Mouse (Mus musculus) hindbrain, embryonic 14.5 days (tissue): ENCODE data around the gene Alg14. TPM values are rescaled to one million over a fixed set of nuclear protein-coding genes. Genes with fewer than 3 reads are reported as not detected.

Experiments used
- ATAC-seq: fragments of 200-750 bp; cut with Nextera tagmentation; 2 replicates; pipeline ENCODE4 v1.8.0; 2017; ENCODE audit warnings: moderate number of reproducible peaks, mild to moderate bottlenecking, moderate TSS enrichment, moderate library complexity; ENCODE audit not compliant: low FRiP score
- DNase-seq: peaks from one replicate; pipeline ENCODE4 v3.0.0-alpha.2; 2015; ENCODE audit warnings: low spot score
- H3K27ac ChIP-seq: fragments of 300-500 bp; sonication (generic); 2 replicates; pipeline ENCODE4 v1.5.1; 2014; ENCODE audit warnings: mild to moderate bottlenecking, moderate library complexity
- H3K27me3 ChIP-seq: fragments of 300-500 bp; sonication (generic); 2 replicates; pipeline ENCODE4 v1.6.1; 2014; ENCODE audit warnings: mild to moderate bottlenecking, low read length, mixed read lengths; ENCODE audit not compliant: control insufficient read depth, insufficient read depth
- H3K36me3 ChIP-seq: fragments of 300-500 bp; sonication (generic); replicated peaks from 2 replicates; pipeline ENCODE4 v1.6.1; 2014; ENCODE audit not compliant: control insufficient read depth, insufficient read depth
- H3K4me1 ChIP-seq: fragments of 300-500 bp; sonication (generic); replicated peaks from 2 replicates; pipeline ENCODE4 v1.6.1; 2014; ENCODE audit warnings: antibody characterized with exemption, low read length, mixed read lengths; ENCODE audit not compliant: control insufficient read depth, insufficient read depth
- H3K4me2 ChIP-seq: fragments of 300-500 bp; sonication (generic); replicated peaks from 2 replicates; pipeline ENCODE4 v1.6.1; 2014; ENCODE audit warnings: mild to moderate bottlenecking, moderate library complexity
- H3K4me3 ChIP-seq: fragments of 300-500 bp; sonication (generic); replicated peaks from 2 replicates; pipeline ENCODE4 v1.5.1; 2014; ENCODE audit warnings: mild to moderate bottlenecking, low read length
- H3K9ac ChIP-seq: fragments of 300-500 bp; sonication (generic); 2 replicates; pipeline ENCODE4 v1.6.1; 2014
- H3K9me3 ChIP-seq: fragments of 300-500 bp; sonication (generic); 2 replicates; pipeline ENCODE4 v1.6.1; 2016; ENCODE audit warnings: low read length; ENCODE audit not compliant: control insufficient read depth
- WGBS: fragments of 180-500 bp; shearing (Covaris S2); extraction: QIAGEN DNeasy Blood & Tissue Kit; methylation state at CpG from one replicate; pipeline ENCODE4 v1.1.7; 2014; 5-methylcytosine and 5-hydroxymethylcytosine counted together
- polyA plus RNA-seq: library from polyadenylated mRNA; unstranded; fragments of >200 nt; fragmentation: Nextera tagmentation; extraction: Ambion mirVana; gene quantifications from 2 replicates; pipeline ENCODE4 v1.2.1, GENCODE M21; 2014

Alg14 gene
- polyA plus RNA-seq, 1 experiment from 2014 or later: 35.0 TPM

- no peaks in the 10 kb centered on the region for H3K27me3 ChIP-seq
- DNase-seq (no peak), ATAC-seq (no peak)
- no peaks in the 10 kb centered on the region for H3K4me1 ChIP-seq
- no peaks in the 10 kb centered on the region for H3K9me3 ChIP-seq
- no peak overlapping the region for H3K4me2 ChIP-seq
- WGBS: 76% methylated on average over 4 of the region's 4 CpGs
- no peak overlapping the region for H3K9ac ChIP-seq
- H3K4me3 ChIP-seq: no peak overlapping the region
- no peak overlapping the region for H3K27ac ChIP-seq
- H3K36me3 ChIP-seq: no peaks in the 10 kb centered on the region
These were observed 72.8 kb downstream of the Alg14 start for GRCm38 (mm10) chr3:121364388-121364787.

GRCm38 (mm10) chr3:121365131-121365530 is 73.6 kb downstream of the Alg14 start:
- Histone ChIP-seq H3K4me2 (no peak overlapping the region), H3K36me3 (no peaks in the 10 kb centered on the region), H3K9me3 (no peaks in the 10 kb centered on the region), H3K27ac (no peak overlapping the region), H3K4me3 (no peak overlapping the region), H3K4me1 (no peaks in the 10 kb centered on the region), H3K9ac (no peak overlapping the region), H3K27me3 (no peaks in the 10 kb centered on the region)
- DNase-seq: no peak
- ATAC-seq: no peak
- WGBS: 82% methylated on average over 8 of the region's 8 CpGs

- Histone ChIP-seq H3K4me2 (no peak overlapping the region), H3K9ac (no peak overlapping the region), H3K27me3 (no peaks in the 10 kb centered on the region), H3K36me3 (no peaks in the 10 kb centered on the region), H3K4me3 (no peak overlapping the region), H3K27ac (no peak overlapping the region), H3K4me1 (no peaks in the 10 kb centered on the region), H3K9me3 (no peaks in the 10 kb centered on the region)
- DNase-seq: no peak
- no peak for ATAC-seq
- WGBS: 89% methylated on average over 4 of the region's 4 CpGs
These were observed 77.0 kb downstream of the Alg14 start for GRCm38 (mm10) chr3:121368616-121369015.

- H3K36me3 ChIP-seq: no peaks in the 10 kb centered on the region
- H3K4me1 ChIP-seq: no peaks in the 10 kb centered on the region
- H3K4me2 ChIP-seq: no peak overlapping the region
- H3K9me3 ChIP-seq: no peaks in the 10 kb centered on the region
- H3K27ac ChIP-seq: no peak overlapping the region
- no peaks in the 10 kb centered on the region for H3K27me3 ChIP-seq
- H3K9ac ChIP-seq: no peak overlapping the region
- ATAC-seq (no peak), DNase-seq (no peak)
- 90% methylated on average over 6 of the region's 6 CpGs for WGBS
- H3K4me3 ChIP-seq: no peak overlapping the region
These were observed 77.9 kb downstream of the Alg14 start for GRCm38 (mm10) chr3:121369517-121369916.

GRCm38 (mm10) chr3:121370301-121370700 is 78.7 kb downstream of the Alg14 start:
- Histone ChIP-seq H3K4me1 (no peaks in the 10 kb centered on the region), H3K27ac (no peak overlapping the region), H3K9ac (no peak overlapping the region), H3K36me3 (no peaks in the 10 kb centered on the region), H3K4me2 (no peak overlapping the region), H3K9me3 (no peaks in the 10 kb centered on the region), H3K4me3 (no peak overlapping the region), H3K27me3 (no peaks in the 10 kb centered on the region)
- WGBS: 89% methylated on average over 13 of the region's 13 CpGs
- ATAC-seq: no peak
- DNase-seq: no peak

GRCm38 (mm10) chr3:121370830-121371526 is 79.4 kb downstream of the Alg14 start:
- no peak overlapping the region for H3K9ac ChIP-seq
- no peaks in the 10 kb centered on the region for H3K36me3 ChIP-seq
- WGBS: 50% methylated on average over 12 of the region's 12 CpGs
- DNase-seq: no peak
- no peak overlapping the region for H3K4me2 ChIP-seq
- H3K4me3 ChIP-seq: no peak overlapping the region
- H3K27me3 ChIP-seq: no peaks in the 10 kb centered on the region
- no peaks in the 10 kb centered on the region for H3K9me3 ChIP-seq
- no peaks in the 10 kb centered on the region for H3K4me1 ChIP-seq
- H3K27ac ChIP-seq: no peak overlapping the region
- no peak; the same call in 1 of the 2 replicates for ATAC-seq

- H3K27me3 ChIP-seq: no peaks in the 10 kb centered on the region
- H3K36me3 ChIP-seq: no peaks in the 10 kb centered on the region
- no peak overlapping the region for H3K4me2 ChIP-seq
- ATAC-seq (no peak), DNase-seq (no peak)
- no peak overlapping the region for H3K27ac ChIP-seq
- WGBS: 86% methylated on average over 8 of the region's 8 CpGs
- no peaks in the 10 kb centered on the region for H3K4me1 ChIP-seq
- no peak overlapping the region for H3K9ac ChIP-seq
- no peaks in the 10 kb centered on the region for H3K9me3 ChIP-seq
- H3K4me3 ChIP-seq: no peak overlapping the region
These were observed 80.1 kb downstream of the Alg14 start for GRCm38 (mm10) chr3:121371527-121372220.

- DNase-seq: no peak
- ATAC-seq: no peak
- no peaks in the 10 kb centered on the region for H3K36me3 ChIP-seq
- 78% methylated on average over 9 of the region's 9 CpGs for WGBS
- H3K4me2 ChIP-seq: no peak overlapping the region
- no peaks in the 10 kb centered on the region for H3K9me3 ChIP-seq
- no peak overlapping the region for H3K9ac ChIP-seq
- no peak overlapping the region for H3K4me3 ChIP-seq
- no peaks in the 10 kb centered on the region for H3K27me3 ChIP-seq
- no peak overlapping the region for H3K27ac ChIP-seq
- H3K4me1 ChIP-seq: no peaks in the 10 kb centered on the region
These were observed 82.4 kb downstream of the Alg14 start for GRCm38 (mm10) chr3:121373897-121374441.

GRCm38 (mm10) chr3:121375541-121376129 is 84.1 kb downstream of the Alg14 start:
- H3K4me2 ChIP-seq: no peak overlapping the region
- no peak for ATAC-seq
- WGBS: 71% methylated on average over 7 of the region's 7 CpGs
- no peaks in the 10 kb centered on the region for H3K4me1 ChIP-seq
- no peak overlapping the region for H3K9ac ChIP-seq
- DNase-seq: no peak
- H3K27ac ChIP-seq: no peak overlapping the region
- H3K4me3 ChIP-seq: no peak overlapping the region
- no peaks in the 10 kb centered on the region for H3K9me3 ChIP-seq
- no peaks in the 10 kb centered on the region for H3K36me3 ChIP-seq
- no peaks in the 10 kb centered on the region for H3K27me3 ChIP-seq
